Mouse (Mus musculus): ENCODE data around the gene Ankrd27.

Gene Ankrd27

DNA sequence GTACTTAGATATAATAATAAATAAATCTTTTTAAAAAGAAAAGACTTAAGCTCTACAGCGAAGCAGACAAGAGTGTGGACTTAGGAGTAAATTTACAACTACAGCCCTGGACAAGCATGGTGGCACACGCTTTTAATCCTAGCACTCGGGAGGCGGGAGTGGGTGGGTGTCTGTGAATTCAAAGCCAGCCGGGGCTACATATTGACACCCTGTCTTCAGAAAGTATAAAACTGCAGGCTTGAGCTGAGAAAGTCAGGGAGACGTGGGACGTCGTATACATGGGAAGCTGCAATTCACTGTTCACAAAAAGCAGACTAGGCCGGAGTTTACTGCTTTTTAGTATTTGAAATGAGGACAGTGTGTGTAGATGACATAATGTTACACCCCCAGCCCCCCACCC is 50.8 kb downstream of the Ankrd27 start:
- no peak for DNase-seq (ENCODE audit: low spot score in 2 of 2)

DNA sequence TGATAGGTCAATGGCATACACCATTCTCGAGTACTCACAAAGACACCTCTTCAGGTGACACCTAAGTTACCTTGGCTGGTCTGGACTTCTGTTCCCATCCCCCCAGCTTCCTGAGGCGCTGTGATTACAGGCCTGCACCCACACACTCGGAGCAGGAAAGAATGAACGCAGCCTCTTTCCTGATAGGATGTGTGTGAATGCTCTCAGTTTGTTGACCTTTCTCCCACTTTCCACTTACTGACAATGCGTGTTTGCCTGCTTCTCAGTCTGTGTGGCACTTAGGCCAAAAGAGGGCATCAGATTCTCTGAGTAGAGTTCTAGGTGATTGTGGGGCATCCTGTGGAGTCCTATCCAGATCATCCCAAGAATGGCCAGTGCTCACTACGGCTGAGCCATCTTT is 54.0 kb downstream of the Ankrd27 start:
- no peak for DNase-seq (ENCODE audit: low spot score in 2 of 2)

GRCm38 (mm10) chr7:35646317-35647081 is 60.5 kb downstream of the Ankrd27 start:
- DNase-seq (ENCODE audit: low spot score in 2 of 2), result peak; percentile 2 to 15

DNA sequence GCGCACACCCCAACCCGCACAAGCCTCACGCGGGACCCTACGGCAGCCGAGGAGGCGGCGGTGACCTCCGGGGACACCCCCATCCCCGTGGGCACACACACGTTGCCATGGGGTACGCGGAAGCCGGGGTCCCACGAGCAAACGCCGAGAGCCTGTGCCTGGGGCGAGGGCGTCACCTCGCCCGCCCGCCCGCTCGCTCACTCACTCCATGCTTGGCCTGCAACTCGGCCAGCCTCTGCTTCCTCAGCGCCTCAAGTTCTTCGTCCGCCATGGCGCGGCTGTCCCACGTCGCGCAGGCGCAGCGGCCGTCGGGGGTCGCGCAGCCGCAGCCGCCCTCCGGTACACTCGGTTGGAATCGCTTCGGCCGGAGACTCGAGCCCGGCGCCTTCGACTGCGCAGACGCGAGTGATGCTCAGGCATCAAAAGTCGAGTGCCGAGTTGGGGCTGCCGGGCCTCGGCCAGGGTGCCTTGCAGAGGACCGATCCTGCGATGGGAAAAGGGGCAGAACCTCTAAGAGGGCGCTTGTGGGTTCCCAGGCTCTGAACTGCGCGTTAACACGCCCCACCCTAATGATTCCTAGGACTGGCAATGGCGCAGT is 61.2 kb downstream of the Ankrd27 start, which contains the start of gene Pdcd5:
Gene Pdcd5, minus strand, starts transcription at position 421 of the 598 bp plus-strand sequence.
- DNase-seq (ENCODE audit: low spot score in 2 of 2), result peak; percentile 93 to 94

DNA sequence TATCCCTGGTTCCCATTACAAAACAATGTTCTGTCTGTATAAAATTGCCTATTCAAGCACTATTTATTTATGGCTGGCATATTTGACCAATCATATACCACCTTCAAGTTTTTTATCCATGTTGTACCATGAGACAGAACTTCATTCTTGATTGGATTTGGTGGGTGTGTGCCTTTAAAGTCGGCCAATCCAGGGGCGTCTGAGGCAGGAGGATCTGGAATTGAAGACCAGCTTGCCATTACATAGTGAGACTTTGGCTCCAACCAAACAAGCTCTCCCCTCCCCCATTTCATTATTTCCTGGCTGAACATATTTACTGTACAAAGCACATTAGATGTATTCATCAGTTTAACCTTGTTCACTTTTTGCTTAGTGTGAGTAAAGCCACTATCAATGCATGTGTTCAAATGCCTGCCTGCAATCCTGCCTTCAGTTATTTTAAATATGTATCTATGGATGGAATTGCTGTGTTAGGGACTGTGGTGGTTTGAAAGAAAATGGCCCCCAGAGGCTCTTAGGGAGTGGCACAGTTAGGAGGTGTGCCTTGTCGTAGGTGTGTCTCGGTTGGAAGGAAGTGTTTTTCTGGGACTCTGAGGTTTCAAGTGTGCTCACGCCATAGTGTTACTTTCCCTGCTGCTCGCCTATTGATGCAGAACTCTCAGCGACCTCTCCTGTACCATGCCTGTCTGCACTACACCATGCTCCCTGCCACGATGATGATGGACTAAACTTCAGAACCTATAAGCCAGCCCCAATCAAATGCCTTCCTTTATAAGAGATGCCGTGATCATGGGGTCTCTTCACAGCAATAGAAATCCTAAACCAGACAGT is 62.4 kb downstream of the Ankrd27 start:
- DNase-seq (ENCODE audit: low spot score in 2 of 2), result no peak

GRCm38 (mm10) chr7:35649071-35649470 is 63.0 kb downstream of the Ankrd27 start:
- DNase-seq (ENCODE audit: low spot score in 2 of 2), result peak; percentile 35 to 54

GRCm38 (mm10) chr7:35650716-35651410 is 64.8 kb downstream of the Ankrd27 start:
- DNase-seq (ENCODE audit: low spot score in 2 of 2), result no peak

GRCm38 (mm10) chr7:35651583-35652270 is 65.7 kb downstream of the Ankrd27 start:
- no peak for DNase-seq (ENCODE audit: low spot score in 2 of 2)

DNA sequence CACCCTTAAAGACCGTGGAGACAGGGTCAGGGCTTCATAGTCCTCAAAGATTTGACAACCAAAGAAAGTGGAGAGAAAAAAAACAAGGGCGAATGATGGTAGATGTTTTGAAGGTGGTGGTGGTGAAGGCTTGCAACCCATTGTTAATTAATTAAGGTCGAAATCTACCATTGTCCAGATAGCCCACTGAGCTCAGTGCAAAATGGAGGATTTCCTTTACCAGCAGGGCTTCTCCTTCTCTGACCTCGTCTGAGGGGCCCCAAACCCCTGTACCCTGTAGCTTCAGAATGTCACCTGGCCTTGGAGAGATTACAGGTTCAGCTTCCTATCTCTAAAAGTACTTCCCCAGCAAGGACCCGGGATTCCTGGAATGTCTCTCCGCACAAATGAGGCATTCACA is 71.8 kb downstream of the Ankrd27 start:
- no peak for DNase-seq (ENCODE audit: low spot score in 2 of 2)

GRCm38 (mm10) chr7:35659173-35659572 is 73.1 kb downstream of the Ankrd27 start:
- no peak for DNase-seq (ENCODE audit: low spot score in 2 of 2)

GRCm38 (mm10) chr7:35663790-35664376 is 77.8 kb downstream of the Ankrd27 start:
- DNase-seq (ENCODE audit: low spot score in 2 of 2), result no peak

- no peak for DNase-seq (ENCODE audit: low spot score in 2 of 2)
These were observed 82.3 kb downstream of the Ankrd27 start for GRCm38 (mm10) chr7:35668066-35669041.

GRCm38 (mm10) chr7:35678976-35679375 is 92.9 kb downstream of the Ankrd27 start:
- no peak for DNase-seq (ENCODE audit: low spot score in 2 of 2)

- DNase-seq (ENCODE audit: low spot score in 2 of 2), result no peak
These were observed 95.5 kb downstream of the Ankrd27 start for GRCm38 (mm10) chr7:35681559-35681958.

DNA sequence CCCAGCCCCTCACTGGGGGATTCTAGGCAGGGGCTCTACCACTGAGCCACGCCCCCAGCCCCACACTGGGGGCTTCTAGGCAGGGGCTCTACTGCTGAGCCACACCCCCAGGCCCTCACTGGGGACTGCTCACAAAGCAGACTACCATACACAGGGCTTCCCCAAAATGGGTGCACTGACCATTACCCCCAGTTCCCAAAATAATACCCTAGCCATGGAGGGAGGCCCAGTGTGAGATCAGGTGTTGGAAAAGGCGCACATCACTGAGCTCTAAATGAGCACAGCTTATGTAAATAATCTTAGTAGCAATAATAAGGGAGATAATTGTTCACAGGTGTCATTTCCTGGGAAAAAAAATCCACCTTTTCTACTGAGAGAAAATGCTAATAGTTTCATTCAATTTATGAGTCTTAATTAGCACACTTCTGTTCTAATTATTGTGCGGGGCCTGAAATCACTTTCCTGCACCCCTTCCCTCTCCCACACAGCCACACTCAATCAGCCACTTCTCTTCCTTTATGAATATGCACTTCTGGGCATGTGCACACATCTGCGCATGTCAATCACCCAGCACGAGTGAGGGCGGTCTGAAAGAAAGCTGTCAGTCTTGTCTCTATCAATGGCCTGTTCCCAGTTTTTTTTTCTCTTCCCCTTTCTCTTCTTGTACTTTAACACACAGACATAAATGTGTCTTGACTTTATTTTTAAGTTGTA is 97.5 kb downstream of the Ankrd27 start:
- DNase-seq (ENCODE audit: low spot score in 2 of 2), result no peak

DNA sequence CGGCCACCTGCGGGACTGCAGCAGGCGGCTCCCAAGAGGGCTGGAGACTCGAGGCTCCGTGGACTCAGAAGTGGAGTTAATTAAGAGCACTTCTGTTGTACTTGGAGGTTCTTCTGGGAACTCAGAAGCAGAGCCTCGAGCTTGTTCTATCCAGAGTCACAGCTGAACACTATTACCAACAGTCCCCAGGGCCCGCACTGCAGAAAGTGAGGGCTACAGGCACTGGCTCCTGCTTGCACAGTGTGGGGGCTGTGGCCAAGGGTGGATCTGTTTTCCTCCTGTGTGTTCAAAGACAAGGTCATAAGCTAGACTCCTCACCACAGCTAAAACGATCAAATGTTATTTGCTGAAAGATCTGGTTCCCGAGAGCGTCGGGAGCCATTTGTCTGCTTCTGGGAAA is 100.2 kb downstream of the Ankrd27 start:
- DNase-seq (ENCODE audit: low spot score in 2 of 2), result no peak

GRCm38 (mm10) chr7:35686756-35687155 is 100.7 kb downstream of the Ankrd27 start:
- DNase-seq (ENCODE audit: low spot score in 2 of 2), result peak in 1 of 2 experiments; percentile 9

- DNase-seq (ENCODE audit: low spot score in 2 of 2), result no peak
These were observed 101.2 kb downstream of the Ankrd27 start for GRCm38 (mm10) chr7:35687229-35687628.

- no peak for DNase-seq (ENCODE audit: low spot score in 2 of 2)
These were observed 102.2 kb downstream of the Ankrd27 start for GRCm38 (mm10) chr7:35688276-35688675.

All from spleen, postnatal 36 days (tissue).